Mouse (Mus musculus) duodenum, adult 2 months (tissue): ENCODE results near the gene Gm8297. TPM values are rescaled to one million over a fixed set of nuclear protein-coding genes. Genes with fewer than 3 reads are reported as not detected.

Source experiments
- polyA plus RNA-seq: library from polyadenylated mRNA; depleted of rRNA; stranded (reverse); fragments of >200 nt; gene quantifications from 2 replicates; pipeline ENCODE4 v1.2.3, GENCODE M21; 2012; ENCODE audit warnings: low replicate concordance; rRNA removed

The Gm8297 gene
- not detected in 2 replicates for polyA plus RNA-seq

GRCm38 (mm10) chr14:4983635-4984034, at the start of gene Gm8297:
TSS of gene Gm8297 (plus strand) at chr14:4983935.

DNA sequence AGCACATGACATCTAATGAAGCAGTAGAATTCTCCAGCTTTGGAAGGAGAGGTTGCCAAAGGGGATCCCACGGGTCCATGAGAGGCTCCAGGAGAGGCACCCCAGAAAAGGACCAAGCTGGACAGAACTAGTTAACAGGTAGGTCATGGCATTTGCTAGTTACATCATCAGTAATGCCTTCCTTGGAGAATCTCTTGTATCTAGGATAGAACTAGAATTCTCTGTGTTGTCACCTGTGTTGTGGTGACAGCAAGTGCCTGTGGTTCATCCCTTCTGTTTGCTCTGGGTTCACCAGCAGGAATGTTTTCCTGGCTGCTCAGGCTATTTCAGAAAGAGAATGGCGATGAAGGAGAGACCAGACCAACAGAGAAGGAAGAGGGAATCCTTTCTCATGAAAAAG, 31.9 kb downstream of the Gm8297 start, which contains the start of gene Gm3298:
TSS of gene Gm3298 (plus strand) at position 301 of the 400 bp plus-strand sequence.

Other genes with a start within 250 kb of the Gm8297 start
- gene Gm9602, start 207.6 kb upstream of the Gm8297 start, polyA plus RNA-seq: not detected in 2 replicates
- gene Gm3269, start 145.8 kb upstream of the Gm8297 start, polyA plus RNA-seq: not detected in 2 replicates
- not detected in 2 replicates for gene Gm3264, start 128.4 kb upstream of the Gm8297 start, polyA plus RNA-seq
- gene Gm3278, start 91.5 kb upstream of the Gm8297 start, polyA plus RNA-seq: not detected in 2 replicates
- gene Gm3298, start 32.0 kb downstream of the Gm8297 start, polyA plus RNA-seq: not detected in 2 replicates
- not detected in 2 replicates for gene 4930555G01Rik, start 66.7 kb downstream of the Gm8297 start, polyA plus RNA-seq
- not detected in 2 replicates for gene Gm8281, start 87.1 kb downstream of the Gm8297 start, polyA plus RNA-seq
- gene Gm8279, start 147.6 kb downstream of the Gm8297 start, polyA plus RNA-seq: not detected in 2 replicates
- gene Gm3317, start 180.6 kb downstream of the Gm8297 start, polyA plus RNA-seq: not detected in 2 replicates
- not detected in 2 replicates for gene Gm8271, start 201.9 kb downstream of the Gm8297 start, polyA plus RNA-seq